Mouse (Mus musculus) testis, adult 2 months (tissue): ENCODE results near the gene Pip4k2a.

Experiments used
- CTCF ChIP-seq: fragments of 200-500 bp; IDR thresholded peaks from 2 replicates; pipeline ENCODE4 v1.5.1; 2012; ENCODE audit warnings: low read depth, mild to moderate bottlenecking, inconsistent platforms, low read length, moderate library complexity; ENCODE audit not compliant: control insufficient read depth, insufficient read depth, insufficient replicate concordance
- POLR2A ChIP-seq: fragments of 200-500 bp; IDR thresholded peaks from 2 replicates; pipeline ENCODE4 v1.6.1; 2012; ENCODE audit warnings: low read depth, mild to moderate bottlenecking, inconsistent platforms, low read length, moderate library complexity; ENCODE audit not compliant: control insufficient read depth

GRCm38 (mm10) chr2:18957459-18957858 is 40.5 kb downstream of the Pip4k2a start:
- TF ChIP-seq CTCF (no peak), POLR2A (no peak)
